Mouse (Mus musculus): Measurements from ENCODE around the gene Wdr31.

Gene Wdr31

DNA sequence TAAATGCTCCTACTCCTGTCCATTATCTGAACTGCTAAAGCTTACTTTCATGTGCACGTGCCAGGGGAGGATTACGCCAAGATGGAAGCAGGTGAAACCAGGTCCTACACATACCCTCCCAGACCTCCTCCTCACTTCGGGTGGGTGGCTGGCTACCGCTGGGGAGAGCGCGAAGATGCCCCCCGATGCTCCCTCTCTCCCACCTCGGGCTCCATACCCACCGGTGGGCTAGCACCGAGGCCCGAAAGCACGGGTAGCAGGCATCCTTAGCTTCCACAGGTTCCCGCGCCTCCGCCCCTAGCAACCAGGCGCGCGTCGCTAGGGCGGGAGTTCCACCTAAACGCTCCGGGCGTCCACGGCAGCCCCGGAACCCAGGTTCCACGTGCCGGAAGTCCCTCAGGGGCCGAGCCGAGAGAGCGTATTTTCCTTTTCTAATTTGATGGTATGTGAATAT is at the start of gene Wdr31:
Gene Wdr31, minus strand, starts transcription at position 299 of the 454 bp plus-strand sequence.
- WGBS, result under 1% methylated on average over 30 of the region's 30 CpGs

DNA sequence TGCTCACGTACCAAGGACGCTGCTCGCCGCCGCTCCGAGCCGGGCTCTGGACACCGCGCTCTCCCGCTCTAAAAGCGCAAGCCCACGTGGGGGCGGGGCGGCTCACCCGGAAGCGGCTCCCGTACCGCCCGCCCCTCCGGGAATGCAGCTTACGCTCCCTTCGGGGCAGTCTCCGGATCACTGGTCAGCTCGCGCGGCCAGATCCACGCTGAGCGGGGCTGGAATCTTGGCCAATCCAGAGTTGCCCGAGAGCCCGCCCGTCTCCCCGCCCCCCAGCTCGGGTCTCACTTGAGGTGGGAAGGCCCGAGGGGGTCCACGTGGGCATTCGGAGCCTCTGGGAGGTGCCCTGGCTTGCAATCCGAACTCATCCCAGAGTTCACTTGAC is 49.1 kb upstream of the Wdr31 start, which contains the start of gene Alad:
Gene Alad, minus strand, starts transcription at position 70 of the 385 bp plus-strand sequence.
- WGBS, result under 1% methylated on average over 37 of the region's 37 CpGs

- WGBS, result 3% methylated on average over 26 of the region's 26 CpGs
Observed at GRCm38 (mm10) chr4:62519122-62519848, 48.6 kb upstream of the Wdr31 start.

DNA sequence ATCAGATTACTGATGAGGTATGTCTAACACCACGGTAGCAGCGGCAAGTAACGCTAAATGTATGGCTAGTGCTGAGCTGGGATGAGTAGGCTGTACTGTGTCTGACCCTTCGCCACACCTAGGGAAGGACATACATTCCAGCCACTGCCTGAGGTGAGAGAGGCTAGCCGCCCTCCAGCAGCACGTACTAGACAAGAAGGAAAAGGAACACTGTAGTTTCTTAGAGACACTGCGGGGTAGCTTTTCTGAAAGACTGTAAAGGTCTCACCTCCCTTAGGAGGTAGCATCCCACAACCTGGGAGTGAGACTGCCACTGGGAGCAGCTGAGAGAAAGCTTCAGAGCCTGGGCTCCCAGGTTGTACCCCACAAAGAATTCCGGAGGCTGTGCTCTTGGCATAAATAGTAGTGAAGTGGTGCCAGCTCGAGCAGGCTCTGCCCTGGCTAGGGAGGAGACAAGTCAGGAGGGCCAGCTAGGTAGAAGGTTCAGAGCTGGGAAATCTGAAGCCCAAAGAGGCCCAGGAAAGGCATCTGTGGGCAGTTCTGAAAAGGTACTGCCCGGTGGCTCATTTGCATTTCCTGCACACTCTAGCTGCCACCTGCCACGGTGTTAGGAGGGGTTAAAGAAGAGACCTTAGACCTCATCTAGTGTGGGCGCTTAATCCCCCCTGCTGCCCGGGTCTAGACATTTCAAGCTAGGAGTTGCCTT is 47.9 kb upstream of the Wdr31 start:
- WGBS, result 57% methylated on average over 13 of the region's 13 CpGs

DNA sequence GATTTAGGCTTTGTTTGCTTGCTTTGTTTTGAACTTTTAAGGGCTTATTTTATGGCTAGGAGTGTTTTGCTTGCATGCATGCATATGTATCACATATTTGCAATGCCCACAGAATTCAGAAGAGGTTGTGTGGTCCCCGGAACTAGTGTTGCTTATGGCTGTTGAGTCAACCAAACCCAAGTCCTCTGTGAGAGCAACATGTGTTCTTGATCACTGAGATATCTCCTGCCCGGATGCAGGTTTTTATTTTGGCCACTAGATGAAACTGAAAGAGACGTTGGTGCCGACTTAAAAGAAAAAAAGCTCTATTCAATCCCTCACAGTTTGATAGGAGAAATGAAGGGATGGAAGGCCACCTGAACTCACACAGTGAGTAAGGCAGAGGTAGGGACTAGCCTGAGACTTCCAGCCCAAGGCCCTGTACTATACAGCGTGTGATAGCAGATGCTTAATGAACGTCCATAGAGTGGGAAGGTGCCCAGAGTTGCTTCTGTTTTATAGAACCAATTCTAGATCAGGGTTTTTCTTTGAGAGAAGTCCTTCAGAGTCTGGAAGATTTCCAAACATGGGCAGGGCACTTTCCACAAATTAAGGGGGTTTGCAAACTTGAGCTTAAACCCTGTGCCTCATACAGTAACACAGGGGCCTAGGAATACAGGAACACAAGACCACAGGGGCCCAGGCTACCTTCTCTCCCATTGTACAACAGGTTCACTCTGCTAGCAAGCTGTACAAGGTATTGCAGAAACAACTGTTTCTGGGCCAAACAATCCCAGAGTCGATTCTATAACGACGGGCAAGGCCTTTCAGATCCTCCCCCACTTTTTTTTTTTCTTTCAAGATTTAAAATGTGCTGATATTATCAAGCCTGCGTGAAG is 47.1 kb upstream of the Wdr31 start:
- 65% methylated on average over 10 of the region's 10 CpGs for WGBS

- 94% methylated on average over 8 of the region's 8 CpGs for WGBS
Observed at GRCm38 (mm10) chr4:62517046-62517445, 46.4 kb upstream of the Wdr31 start.

GRCm38 (mm10) chr4:62516579-62516978 is 45.9 kb upstream of the Wdr31 start:
- WGBS, result 72% methylated on average over 1 of the region's 1 CpGs

DNA sequence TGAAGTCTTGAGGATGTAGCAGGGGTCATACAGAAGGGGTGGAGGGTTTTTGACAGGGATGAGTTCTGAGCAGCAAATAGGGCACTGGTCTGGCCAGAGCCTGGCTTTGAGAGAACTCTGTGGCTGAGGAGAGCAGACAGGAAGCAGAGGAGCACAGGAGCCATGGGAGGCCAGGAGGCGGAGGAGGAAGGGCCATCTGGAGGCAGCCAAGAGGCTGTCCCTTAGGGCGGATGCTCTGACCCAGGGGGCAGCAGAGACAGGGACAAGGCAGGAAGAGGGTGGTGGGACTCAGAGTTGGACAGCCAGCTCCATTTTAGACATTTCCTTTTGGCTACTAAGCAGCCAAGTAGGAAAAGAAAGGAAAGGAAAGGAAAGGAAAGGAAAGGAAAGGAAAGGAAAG is 45.4 kb upstream of the Wdr31 start:
- 53% methylated on average over 2 of the region's 2 CpGs for WGBS

DNA sequence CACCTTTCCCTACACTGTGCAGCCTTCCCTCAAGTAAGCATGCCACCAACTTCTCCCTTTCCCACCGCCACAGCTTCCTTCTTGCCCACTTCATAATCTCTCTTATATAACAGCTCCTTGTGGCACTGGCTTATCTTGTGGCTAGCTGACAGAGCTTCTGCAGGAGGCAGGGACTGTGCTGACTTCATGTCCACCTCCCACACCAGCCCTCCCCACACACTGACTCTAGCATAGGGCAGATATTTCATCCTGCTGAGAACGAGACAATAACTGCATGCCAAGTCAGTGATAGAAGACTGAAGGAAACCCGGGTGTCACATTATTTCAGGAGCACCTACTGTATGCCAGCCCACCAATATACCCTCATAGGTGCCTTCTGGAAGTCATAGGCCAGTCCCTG is 44.8 kb upstream of the Wdr31 start:
- WGBS, result 60% methylated on average over 3 of the region's 3 CpGs

DNA sequence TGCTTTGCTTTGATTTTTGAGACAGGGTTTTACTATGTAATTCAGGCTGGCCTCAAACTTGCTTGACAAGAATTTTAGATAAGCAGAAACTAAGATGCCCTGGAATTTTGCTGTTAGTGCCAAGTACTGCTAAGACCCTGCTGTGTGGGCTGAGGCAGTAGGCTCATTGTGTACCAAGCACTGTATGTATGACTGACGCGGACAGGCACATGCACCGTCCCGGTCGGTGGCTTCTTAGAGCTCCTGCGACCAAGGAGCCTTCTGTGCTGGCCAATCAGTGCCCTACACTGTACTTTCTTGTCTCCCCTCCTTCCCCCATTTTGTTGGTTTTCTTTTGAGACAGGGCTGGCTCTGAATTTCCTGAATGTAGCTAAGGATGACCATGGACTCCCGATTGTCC is 44.3 kb upstream of the Wdr31 start:
- WGBS, result 81% methylated on average over 7 of the region's 7 CpGs

DNA sequence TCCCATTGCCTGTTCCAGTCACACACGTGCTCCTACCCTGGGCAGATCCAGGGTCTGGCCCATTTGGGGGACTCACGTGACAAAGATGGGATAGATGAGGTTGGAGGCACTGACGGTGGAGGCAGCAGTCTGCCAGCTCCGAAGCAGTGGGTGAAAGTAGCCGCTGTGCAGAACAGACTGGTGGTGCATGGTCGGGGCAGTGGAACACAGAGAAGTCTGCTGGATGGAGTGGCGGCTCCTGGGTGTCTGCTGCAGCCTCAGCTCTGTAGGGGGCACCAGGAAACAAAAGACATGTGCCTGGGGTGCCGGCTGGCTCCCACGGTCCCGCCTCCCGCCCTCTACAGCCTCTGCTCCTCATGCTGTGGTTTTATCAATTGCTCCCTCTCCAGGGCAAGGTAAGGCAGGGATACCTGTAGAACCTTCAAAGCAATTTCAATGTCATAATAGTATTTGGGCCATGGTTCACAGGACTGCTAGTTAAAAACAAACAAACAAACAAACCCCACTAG is 43.4 kb upstream of the Wdr31 start:
- WGBS, result 73% methylated on average over 11 of the region's 11 CpGs

DNA sequence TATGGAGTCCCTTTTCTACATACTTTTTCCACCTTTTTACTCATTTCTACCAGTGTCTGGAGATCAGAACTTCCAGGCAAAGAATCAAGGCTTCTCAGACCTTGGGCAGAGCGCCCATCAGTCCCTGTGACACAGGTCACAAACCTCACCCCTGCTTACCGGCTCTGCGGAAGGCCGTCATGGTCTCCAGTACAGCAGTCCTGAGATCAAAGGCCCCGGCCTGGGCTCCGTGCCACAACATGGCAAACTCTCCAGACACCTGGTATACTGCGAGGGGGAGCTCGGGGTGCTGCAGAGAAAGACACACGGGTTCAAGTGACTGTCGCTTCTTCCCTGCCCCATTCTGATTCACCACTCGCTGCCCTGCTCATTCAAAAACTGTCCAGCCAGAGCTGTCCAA is 39.2 kb upstream of the Wdr31 start:
- 73% methylated on average over 11 of the region's 11 CpGs for WGBS

DNA sequence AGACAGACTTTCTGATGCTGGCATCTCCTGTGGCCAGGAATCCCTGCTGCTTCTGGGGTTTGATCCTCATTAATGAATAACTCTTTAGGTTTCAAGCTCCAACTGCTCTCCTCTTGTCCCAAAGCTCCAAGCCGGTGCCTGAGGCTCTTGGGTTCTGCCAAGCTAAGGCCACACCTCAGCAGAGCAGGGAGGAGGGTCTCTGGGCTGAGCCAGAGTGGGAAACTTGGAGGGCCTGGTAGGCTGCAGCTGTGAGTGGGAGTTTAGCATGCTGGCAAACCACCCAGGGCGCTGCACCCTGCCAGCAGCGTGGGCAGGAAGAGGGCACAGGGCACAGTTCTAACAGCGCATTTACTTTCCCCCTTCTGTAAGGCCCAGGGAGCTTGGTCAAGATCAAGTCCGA is 38.1 kb upstream of the Wdr31 start:
- WGBS, result 82% methylated on average over 5 of the region's 5 CpGs

GRCm38 (mm10) chr4:62506798-62507197 is 36.1 kb upstream of the Wdr31 start:
- WGBS, result 72% methylated on average over 2 of the region's 2 CpGs

GRCm38 (mm10) chr4:62505991-62506390 is 35.3 kb upstream of the Wdr31 start:
- 84% methylated on average over 3 of the region's 3 CpGs for WGBS

DNA sequence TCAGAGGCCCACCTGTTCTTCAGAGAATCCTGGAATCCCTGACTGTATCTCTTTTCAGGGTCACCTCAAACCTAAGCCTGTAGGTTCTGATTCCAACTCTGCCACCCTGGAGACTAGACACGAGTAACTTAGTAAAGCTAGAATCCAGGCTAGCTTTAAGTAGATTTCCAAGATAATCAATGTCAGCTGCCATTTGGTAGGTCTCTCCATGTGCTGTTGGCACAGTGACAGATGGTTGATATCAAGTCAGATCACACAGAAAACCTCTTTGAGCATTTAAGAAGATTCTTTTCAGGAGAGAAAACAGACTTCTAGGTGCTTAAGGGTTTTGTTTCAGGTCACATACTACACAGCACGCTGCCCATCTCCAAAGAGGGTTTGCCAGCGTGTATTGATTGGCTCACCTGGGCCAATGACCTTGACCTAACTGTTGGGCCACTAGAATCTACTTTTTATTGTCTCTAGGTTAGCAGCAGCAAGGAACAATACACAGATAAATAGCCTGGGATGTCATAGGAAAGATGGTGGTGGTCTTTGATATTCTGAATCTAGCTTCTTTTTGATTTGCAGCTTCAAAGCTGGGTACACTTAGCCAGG is 32.8 kb upstream of the Wdr31 start, which contains the start of gene Hdhd3:
Gene Hdhd3, minus strand, starts transcription at position 94 of the 597 bp plus-strand sequence.
- WGBS, result 88% methylated on average over 3 of the region's 3 CpGs

DNA sequence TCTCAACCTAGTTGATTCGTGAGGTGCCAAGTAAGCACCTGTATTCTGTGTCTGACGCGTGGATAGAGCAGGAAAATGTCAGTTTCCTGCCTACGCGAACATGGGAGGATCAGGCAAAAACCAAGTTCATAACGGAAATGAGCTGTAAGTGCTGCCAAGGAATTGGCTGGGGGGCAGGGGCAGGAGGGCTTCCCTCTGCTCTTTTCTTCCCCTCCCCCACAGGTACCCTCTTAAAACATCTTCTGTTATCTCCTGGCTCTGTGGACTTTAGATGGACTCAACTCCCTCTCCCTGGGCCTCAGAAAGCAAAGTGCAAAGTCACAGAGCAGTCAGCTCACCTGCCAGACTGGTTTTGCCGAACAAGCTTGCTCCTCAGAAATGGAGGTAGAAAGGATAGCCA is 32.3 kb upstream of the Wdr31 start:
- WGBS, result 73% methylated on average over 7 of the region's 7 CpGs

DNA sequence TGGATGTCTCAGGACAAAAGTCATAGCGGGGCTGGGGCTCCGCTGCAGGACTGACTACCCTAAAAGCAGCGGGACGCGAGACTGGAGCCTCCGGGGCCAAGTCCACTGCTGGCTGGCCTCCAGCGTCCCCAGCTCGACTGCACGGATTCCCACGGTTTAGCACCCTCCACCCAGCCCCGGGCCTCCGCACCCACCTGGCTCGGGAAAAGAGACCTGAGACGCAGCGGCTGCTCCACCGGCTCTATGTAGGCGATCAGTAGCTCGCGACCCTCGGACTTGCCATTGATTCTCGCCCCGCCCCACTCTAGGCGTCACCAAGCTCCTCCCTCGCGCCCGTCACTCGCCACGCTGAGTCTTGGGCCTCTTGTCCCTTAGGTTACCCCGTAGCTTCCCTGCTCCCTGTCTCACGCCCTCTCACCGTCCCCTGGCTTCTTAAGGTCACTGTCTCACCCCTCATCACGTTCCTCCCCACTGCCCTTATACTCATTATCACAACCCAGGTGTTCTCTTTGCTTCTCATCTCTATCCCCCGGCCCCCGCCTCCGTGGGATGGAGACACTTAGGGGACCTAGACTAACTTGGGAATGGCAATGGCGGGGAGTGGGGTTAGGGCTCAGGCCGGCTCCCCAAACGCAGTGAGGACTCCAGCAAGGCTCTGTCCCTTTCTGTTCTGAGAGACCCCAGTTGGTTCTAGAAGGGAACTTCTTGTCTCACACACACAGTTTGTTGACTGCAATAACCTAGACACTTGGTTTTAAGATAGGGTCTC is 31.5 kb upstream of the Wdr31 start:
- WGBS, result 3% methylated on average over 38 of the region's 38 CpGs

GRCm38 (mm10) chr4:62501534-62501933 is 30.8 kb upstream of the Wdr31 start:
- WGBS, result 1% methylated on average over 7 of the region's 7 CpGs

- WGBS, result 94% methylated on average over 4 of the region's 4 CpGs
Observed at GRCm38 (mm10) chr4:62500799-62501198, 30.1 kb upstream of the Wdr31 start.

DNA sequence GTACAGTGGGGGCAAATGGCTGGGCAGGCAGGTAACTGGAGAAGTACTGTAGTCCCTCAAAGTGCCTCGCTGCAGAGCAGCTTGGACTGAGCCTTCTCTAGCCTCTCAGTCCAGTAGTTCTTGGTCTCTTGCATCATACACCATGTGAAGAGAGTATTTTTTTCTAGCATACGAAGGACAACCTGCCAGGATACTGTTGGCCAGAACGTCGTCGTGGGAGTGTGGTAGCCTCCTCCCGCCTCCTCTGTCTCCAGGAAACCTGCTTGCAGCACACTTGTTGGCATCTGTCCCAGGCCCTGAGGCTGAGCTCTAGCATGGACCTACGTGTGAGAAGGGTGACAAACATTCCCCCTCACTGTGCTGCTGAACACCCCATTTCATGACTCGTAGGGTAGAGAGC is 26.1 kb upstream of the Wdr31 start:
- WGBS, result 23% methylated on average over 8 of the region's 8 CpGs
